Mouse (Mus musculus) lung, adult 2 months (tissue): Measurements from ENCODE around the gene Rpl29.

Experiments used
- CTCF ChIP-seq: fragments of 200-500 bp; IDR thresholded peaks from 2 replicates; pipeline ENCODE4 v1.5.1; 2011; ENCODE audit warnings: mild to moderate bottlenecking, low read length, control low read depth; ENCODE audit not compliant: insufficient read depth
- POLR2A ChIP-seq: fragments of 200-500 bp; IDR thresholded peaks from 2 replicates; pipeline ENCODE4 v1.6.1; 2011; ENCODE audit warnings: low read depth, mild to moderate bottlenecking, control low read depth, low read length, borderline replicate concordance; ENCODE audit errors: extremely low read depth

- TF ChIP-seq CTCF (no peak), POLR2A (no peak)
These were observed 38.5 kb downstream of the Rpl29 start for GRCm38 (mm10) chr9:106467746-106468145.
